Mouse (Mus musculus): ENCODE data around the gene Adamtsl1. TPM values are rescaled to one million over a fixed set of nuclear protein-coding genes. Genes with fewer than 3 reads are reported as not detected.

Gene Adamtsl1
- polyA plus RNA-seq, 1 experiment from 2014 or later: 16.9 TPM

DNA sequence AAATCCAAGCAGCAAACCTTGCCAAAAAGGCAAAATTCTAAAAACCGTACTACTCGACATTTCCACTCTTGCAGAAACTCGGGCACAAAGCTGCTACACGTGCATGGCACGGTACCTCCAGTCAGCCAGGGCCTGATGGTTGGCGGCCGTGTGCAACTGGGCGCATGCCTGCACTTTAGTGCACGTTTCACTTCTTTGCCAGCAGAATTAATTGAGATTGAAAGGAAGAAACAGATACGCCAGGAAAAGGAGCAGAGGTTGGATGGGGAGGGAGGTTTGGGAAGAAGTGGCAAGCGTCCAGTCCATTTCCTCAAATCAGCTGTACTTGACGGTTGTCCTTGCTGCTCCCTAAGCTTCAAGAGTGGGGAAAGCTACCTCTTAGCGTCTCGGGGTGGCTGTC lies 664.1 kb downstream of the Adamtsl1 start:
- no peak overlapping the region for H3K4me3 ChIP-seq
- H3K9ac ChIP-seq: no peak overlapping the region
- H3K36me3 ChIP-seq: no peaks in the 10 kb centered on the region
- no peak overlapping the region for H3K27ac ChIP-seq (replicated peaks)
- no peak for ATAC-seq (ENCODE audit: low read depth)
- H3K4me1 ChIP-seq (replicated peaks): peaks cover 9% of the 10 kb centered on the region
- H3K9me3 ChIP-seq: no peaks in the 10 kb centered on the region
- WGBS: 87% methylated on average over 14 of the region's 14 CpGs
- no peaks in the 10 kb centered on the region for H3K27me3 ChIP-seq
- no peak overlapping the region for H3K4me2 ChIP-seq

DNA sequence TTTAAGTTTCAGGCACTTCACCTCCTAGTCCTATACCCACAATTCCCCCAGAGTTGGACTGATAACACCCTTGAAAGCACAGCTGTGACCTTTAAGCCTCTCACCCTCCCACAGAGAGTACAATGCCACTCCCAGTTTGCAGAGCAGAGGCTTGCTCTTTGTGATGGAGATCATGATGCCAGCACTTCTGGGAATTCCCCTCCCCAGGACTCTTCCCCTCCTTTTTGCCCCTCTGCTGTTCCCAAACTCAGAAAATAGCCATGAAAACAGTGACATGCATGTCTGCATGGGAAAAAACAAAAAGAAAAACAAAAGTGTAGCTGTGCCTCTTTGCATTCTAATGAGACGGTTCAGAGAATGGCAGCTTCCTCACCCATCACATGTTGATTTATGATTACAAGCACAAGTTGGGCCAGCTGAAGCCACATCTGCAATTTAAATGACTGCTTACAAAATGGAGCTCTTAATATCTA lies 669.8 kb downstream of the Adamtsl1 start:
- 7% methylated on average over 1 of the region's 1 CpGs for WGBS
- ATAC-seq (ENCODE audit: low read depth): peak; percentile 92
- Histone ChIP-seq H3K36me3 (no peaks in the 10 kb centered on the region), H3K9me3 (peaks cover 4% of the 10 kb centered on the region; the same call in 1 of the 2 replicates), H3K27ac (replicated peaks) (peak overlapping the region; percentile 72), H3K27me3 (no peaks in the 10 kb centered on the region), H3K9ac (no peak overlapping the region), H3K4me2 (no peak overlapping the region), H3K4me3 (no peak overlapping the region), H3K4me1 (replicated peaks) (peaks cover 16% of the 10 kb centered on the region)

DNA sequence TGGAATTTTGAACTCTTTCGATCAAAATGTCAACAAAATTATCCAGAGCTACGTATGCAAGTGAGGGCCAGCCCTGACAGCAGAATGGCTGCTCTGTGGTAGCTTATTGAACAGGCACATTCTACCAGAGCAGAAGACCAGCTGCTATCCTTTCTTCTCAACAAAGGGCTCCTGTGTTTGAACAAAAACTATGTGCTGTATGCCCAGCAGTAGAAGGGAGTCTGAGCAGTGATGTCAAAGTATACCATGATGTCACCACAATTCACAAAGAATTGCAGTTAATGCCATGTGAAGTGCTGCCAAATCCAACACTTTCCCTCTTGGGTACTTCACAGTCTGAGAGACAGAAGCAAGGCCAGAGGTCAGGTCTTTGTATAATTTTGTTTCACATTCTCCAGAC lies 675.9 kb downstream of the Adamtsl1 start:
- H3K9ac ChIP-seq: no peak overlapping the region
- no peak overlapping the region for H3K4me3 ChIP-seq
- no peak overlapping the region for H3K4me2 ChIP-seq
- no peaks in the 10 kb centered on the region for H3K27me3 ChIP-seq
- ATAC-seq (ENCODE audit: low read depth): no peak
- peaks cover 4% of the 10 kb centered on the region; the same call in 1 of the 2 replicates for H3K9me3 ChIP-seq
- 58% methylated on average over 2 of the region's 2 CpGs for WGBS
- no peaks in the 10 kb centered on the region for H3K36me3 ChIP-seq
- 0 out of 2 replicates have a peak, but pooled peaks cover 4% of the 10 kb centered on the region for H3K4me1 ChIP-seq (replicated peaks)
- no peak overlapping the region for H3K27ac ChIP-seq (replicated peaks)

DNA sequence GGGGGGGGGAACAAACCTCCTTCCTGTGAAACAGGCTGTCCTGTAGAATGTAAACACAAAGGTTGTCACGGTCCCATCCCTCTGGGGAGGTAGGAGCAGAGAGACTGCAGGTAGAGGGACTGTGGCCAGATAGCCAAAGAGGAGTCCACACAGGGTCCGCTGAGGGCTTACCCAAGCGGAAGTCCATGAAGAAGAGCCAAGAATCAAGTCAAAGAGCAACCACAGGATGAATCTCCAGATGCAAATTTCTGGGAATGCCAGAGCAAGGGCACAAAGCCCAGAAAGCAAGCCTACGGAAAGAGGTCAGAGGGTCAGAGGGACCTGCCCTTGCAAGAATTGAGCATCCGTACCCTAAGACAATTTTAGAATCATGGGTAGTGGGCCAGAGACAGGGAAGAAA lies 677.2 kb downstream of the Adamtsl1 start:
- Histone ChIP-seq H3K36me3 (no peaks in the 10 kb centered on the region), H3K4me2 (no peak overlapping the region), H3K9ac (no peak overlapping the region), H3K4me1 (replicated peaks) (0 out of 2 replicates have a peak, but pooled peaks cover 4% of the 10 kb centered on the region), H3K9me3 (peaks cover 4% of the 10 kb centered on the region; the same call in 1 of the 2 replicates), H3K4me3 (no peak overlapping the region), H3K27me3 (no peaks in the 10 kb centered on the region), H3K27ac (replicated peaks) (no peak overlapping the region)
- no peak for ATAC-seq (ENCODE audit: low read depth)
- WGBS: 85% methylated on average over 5 of the region's 5 CpGs

DNA sequence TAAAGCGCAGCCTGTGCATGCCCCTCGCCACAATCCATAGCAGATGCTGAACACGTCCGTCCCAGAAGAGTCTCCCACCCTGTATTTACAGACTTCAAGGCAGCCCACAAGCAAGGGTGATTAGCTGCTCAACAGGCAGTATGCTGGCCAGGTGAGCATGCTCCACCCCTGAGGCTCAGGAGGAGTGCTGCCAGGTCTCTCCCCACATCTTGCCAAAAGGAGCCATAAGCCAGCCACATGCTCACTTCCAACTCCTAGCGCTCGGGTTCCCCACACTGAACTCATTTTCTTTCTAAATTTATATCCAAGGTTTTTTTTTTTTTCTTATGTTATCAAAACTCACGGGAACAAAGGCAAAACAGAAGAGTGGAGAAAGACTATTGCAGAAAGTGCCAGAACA lies 687.8 kb downstream of the Adamtsl1 start:
- no peaks in the 10 kb centered on the region for H3K9me3 ChIP-seq
- ATAC-seq (ENCODE audit: low read depth): no peak
- H3K4me3 ChIP-seq: no peak overlapping the region
- H3K27me3 ChIP-seq: no peaks in the 10 kb centered on the region
- WGBS: 85% methylated on average over 7 of the region's 7 CpGs
- H3K9ac ChIP-seq: no peak overlapping the region
- no peaks in the 10 kb centered on the region for H3K4me1 ChIP-seq (replicated peaks)
- no peak overlapping the region for H3K4me2 ChIP-seq
- H3K36me3 ChIP-seq: no peaks in the 10 kb centered on the region
- H3K27ac ChIP-seq (replicated peaks): no peak overlapping the region

DNA sequence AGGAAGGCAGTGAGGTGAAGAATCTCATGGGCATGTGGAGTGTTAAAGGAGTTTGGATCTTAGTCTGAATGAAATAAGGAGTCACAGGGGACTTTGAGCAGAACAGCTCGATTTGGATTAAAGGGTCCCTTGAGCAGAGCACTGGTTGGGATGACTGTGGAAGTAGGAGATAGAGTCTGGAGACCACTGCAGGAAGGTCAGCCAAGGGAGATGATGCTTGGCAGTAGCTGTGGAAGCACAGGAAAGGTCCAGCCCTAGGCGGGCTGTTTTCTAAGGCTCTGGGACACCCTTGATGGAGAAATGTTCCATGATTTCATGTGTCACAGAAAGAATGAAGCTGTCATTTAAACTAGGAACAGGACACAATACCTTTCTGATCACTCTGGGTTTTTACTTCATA lies 689.3 kb downstream of the Adamtsl1 start:
- Histone ChIP-seq H3K27ac (replicated peaks) (no peak overlapping the region), H3K27me3 (no peaks in the 10 kb centered on the region), H3K4me1 (replicated peaks) (no peaks in the 10 kb centered on the region), H3K9ac (no peak overlapping the region), H3K9me3 (no peaks in the 10 kb centered on the region), H3K36me3 (no peaks in the 10 kb centered on the region), H3K4me3 (no peak overlapping the region), H3K4me2 (no peak overlapping the region)
- whole genome bisulfite sequencing: 91% methylated on average over 2 of the region's 2 CpGs
- ATAC-seq (ENCODE audit: low read depth): no peak

DNA sequence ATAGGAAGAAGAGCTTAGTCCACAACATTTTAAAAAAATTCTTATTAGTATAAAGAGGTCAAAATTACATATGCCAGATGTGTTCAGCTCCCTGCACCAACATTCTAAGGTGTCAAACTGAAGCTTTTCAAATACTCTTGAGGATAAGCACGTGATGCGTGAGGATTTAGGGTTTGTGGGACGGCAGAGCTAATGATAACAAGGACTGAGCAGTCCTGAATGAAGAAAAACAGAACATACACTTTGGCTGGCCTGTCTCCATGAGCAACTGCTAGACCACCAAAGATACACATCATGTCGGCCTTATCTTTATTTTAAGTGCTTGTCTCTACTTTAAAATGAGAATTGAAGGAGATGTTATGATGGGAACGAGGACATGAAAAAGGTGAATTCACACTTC lies 710.9 kb downstream of the Adamtsl1 start:
- no peak for ATAC-seq (ENCODE audit: low read depth)
- no peaks in the 10 kb centered on the region for H3K27me3 ChIP-seq
- H3K9me3 ChIP-seq: no peaks in the 10 kb centered on the region
- no peak overlapping the region for H3K4me3 ChIP-seq
- no peak overlapping the region for H3K4me2 ChIP-seq
- no peak overlapping the region for H3K27ac ChIP-seq (replicated peaks)
- H3K4me1 ChIP-seq (replicated peaks): no peaks in the 10 kb centered on the region
- 91% methylated on average over 5 of the region's 5 CpGs for WGBS
- peaks cover 5% of the 10 kb centered on the region; the same call in 1 of the 2 replicates for H3K36me3 ChIP-seq
- no peak overlapping the region for H3K9ac ChIP-seq

DNA sequence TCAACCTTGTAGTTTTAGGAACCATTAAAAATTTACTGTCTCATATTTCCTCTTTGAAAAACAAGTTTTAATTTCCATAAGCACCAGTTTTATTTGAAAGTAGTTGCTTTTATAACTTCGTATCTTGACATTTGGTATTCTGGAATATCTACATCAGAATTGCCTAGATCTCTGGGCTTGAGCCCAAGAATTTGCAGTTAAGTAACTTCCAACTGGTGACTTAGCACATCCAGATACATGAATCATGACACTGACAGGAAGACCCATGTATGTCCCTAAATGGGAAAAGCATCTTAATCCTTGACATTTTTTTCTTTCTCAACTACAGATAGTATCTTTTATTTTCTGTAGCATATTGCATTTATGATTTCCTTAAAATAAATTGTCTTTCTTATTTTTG lies 713.1 kb downstream of the Adamtsl1 start:
- no peak overlapping the region for H3K4me3 ChIP-seq
- 88% methylated on average over 1 of the region's 1 CpGs for WGBS
- H3K36me3 ChIP-seq: peaks cover 5% of the 10 kb centered on the region; the same call in 1 of the 2 replicates
- H3K9ac ChIP-seq: no peak overlapping the region
- H3K27me3 ChIP-seq: no peaks in the 10 kb centered on the region
- H3K9me3 ChIP-seq: no peaks in the 10 kb centered on the region
- ATAC-seq (ENCODE audit: low read depth): no peak
- no peak overlapping the region for H3K27ac ChIP-seq (replicated peaks)
- H3K4me2 ChIP-seq: no peak overlapping the region
- H3K4me1 ChIP-seq (replicated peaks): no peaks in the 10 kb centered on the region

DNA sequence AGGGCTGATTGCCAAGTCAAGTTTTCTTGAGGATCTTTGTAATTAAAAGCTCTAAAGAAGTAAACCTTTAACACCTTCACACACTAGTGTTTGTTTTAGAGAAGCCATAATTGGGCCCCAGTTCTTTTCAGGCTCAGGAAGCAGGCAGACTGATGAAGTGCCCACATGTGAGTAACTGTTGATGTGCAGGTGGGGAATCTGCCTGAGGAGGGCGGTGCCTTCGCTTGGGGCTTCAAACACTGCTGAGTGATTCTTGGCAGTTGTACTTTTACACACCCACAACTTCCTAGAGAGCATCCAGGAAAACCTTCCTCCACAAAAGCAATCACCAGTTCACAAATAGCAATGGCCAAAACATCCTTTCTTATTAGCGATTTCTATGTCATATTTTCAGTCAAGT lies 719.2 kb downstream of the Adamtsl1 start:
- Histone ChIP-seq H3K9me3 (no peaks in the 10 kb centered on the region), H3K4me1 (replicated peaks) (no peaks in the 10 kb centered on the region), H3K27ac (replicated peaks) (no peak overlapping the region), H3K4me2 (no peak overlapping the region), H3K4me3 (no peak overlapping the region), H3K36me3 (0 out of 2 replicates have a peak, but pooled peaks cover under 1% of the 10 kb centered on the region), H3K27me3 (no peaks in the 10 kb centered on the region), H3K9ac (no peak overlapping the region)
- no peak for ATAC-seq (ENCODE audit: low read depth)
- WGBS: 82% methylated on average over 3 of the region's 3 CpGs

DNA sequence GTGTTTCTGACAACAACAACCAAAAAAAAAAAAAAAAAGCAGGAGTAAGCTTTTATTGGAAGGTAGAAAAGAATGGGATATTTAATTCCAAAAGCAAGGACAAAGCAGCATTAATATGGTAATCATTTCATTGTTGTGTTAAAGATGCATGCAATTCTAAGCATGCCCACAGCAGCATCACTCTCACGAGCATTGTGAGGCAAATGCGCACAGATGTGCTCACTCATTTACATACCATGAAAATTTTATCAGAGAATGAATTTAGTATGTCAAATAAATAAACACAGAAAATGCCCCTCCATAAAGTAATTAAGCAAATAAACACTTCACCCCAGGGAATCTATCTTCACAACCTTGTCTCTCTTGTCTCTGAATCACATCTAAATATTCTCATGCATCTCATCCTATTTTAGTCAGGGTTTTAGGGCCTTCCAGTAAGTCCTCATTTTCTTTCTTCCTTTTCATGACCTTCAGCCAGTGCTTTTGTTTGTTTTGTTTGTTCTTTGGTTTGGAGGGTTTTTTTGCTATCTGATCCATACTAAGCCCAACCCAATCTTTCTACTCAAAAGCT lies 728.0 kb downstream of the Adamtsl1 start:
- Histone ChIP-seq H3K9me3 (no peaks in the 10 kb centered on the region), H3K4me3 (no peak overlapping the region), H3K4me2 (no peak overlapping the region), H3K4me1 (replicated peaks) (peaks cover 17% of the 10 kb centered on the region), H3K36me3 (no peaks in the 10 kb centered on the region), H3K27ac (replicated peaks) (0 out of 2 replicates have a peak overlapping the region, but pooled peaks have one; percentile 38), H3K27me3 (no peaks in the 10 kb centered on the region), H3K9ac (no peak overlapping the region)
- WGBS: 11% methylated on average over 2 of the region's 2 CpGs
- peak; percentile 92 for ATAC-seq (ENCODE audit: low read depth)

DNA sequence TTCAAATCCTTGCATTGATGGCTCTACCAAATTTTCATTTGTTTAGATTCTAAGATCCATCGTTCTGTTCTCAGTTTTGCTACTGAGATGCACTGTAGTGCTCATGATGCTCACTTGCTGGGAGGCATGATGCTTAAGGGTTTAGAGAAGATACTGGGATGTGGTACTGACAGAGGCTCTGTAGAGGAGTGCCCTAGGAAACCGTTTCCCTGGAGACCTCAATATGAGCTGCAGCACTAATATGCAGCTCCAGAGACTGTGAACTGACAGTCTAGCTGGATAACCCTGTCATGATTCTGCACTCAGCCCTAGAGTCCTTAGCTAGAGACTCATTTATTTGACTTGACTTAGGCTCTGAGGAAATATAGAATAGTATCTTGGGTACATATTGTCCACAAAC lies 756.1 kb downstream of the Adamtsl1 start:
- ATAC-seq (ENCODE audit: low read depth): no peak

DNA sequence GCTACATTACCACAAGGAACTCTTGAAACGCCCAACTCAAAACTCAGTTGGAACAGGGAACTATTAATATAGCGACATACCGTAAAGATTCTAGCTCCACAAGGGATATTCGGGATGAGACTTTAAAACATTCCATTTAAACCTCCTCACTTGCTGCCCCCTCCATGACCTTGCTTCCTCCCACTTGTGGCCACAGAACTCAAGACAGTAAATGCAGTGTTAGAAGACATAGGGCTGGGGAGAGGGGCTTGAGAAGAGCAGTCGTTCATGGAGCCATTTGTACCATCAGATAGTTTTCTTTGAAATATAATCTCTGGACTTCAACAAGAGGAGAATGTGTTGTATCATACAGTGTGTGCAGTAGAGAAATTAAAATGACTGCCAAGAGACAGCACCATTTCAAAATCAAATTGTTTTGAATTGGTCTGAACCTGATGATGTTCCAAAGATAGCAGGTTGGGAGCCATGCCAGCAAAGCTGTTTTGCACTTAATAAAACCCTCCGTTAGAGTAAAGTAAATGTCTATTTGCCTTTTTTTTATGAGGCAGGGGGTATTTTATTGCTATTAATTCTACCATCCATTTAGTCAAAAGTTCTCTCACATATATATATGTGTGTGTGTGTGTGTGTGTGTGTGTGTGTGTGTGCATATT lies 759.9 kb downstream of the Adamtsl1 start:
- H3K4me1 ChIP-seq (replicated peaks): peaks cover 25% of the 10 kb centered on the region
- H3K9me3 ChIP-seq: no peaks in the 10 kb centered on the region
- H3K27me3 ChIP-seq: no peaks in the 10 kb centered on the region; the same call in 1 of the 2 replicates
- H3K36me3 ChIP-seq: no peaks in the 10 kb centered on the region
- no peak overlapping the region for H3K4me3 ChIP-seq
- WGBS: 52% methylated on average over 6 of the region's 6 CpGs
- no peak overlapping the region for H3K27ac ChIP-seq (replicated peaks)
- H3K4me2 ChIP-seq: no peak overlapping the region
- no peak for ATAC-seq (ENCODE audit: low read depth)
- H3K9ac ChIP-seq: no peak overlapping the region

More for the DNA sequence above, 756.1 kb downstream of the Adamtsl1 start:
- 73% methylated on average over 2 of the region's 2 CpGs for WGBS
- H3K4me1 ChIP-seq (replicated peaks): peaks cover 5% of the 10 kb centered on the region; the same call in 1 of the 2 replicates
- no peak overlapping the region for H3K4me3 ChIP-seq
- no peaks in the 10 kb centered on the region for H3K27me3 ChIP-seq
- H3K9me3 ChIP-seq: no peaks in the 10 kb centered on the region
- no peaks in the 10 kb centered on the region for H3K36me3 ChIP-seq
- no peak overlapping the region for H3K9ac ChIP-seq
- no peak overlapping the region for H3K4me2 ChIP-seq
- no peak overlapping the region for H3K27ac ChIP-seq (replicated peaks)

Data from neural tube, embryonic 13.5 days (tissue).